8 mouse cellular contexts compared by ENCODE assay signal in genomic region chr6:8778296-8778649, GRCm38 (mm10). TPM values are rescaled to one million over a fixed set of nuclear protein-coding genes. Genes with fewer than 3 reads are reported as not detected.
DNase-seq lines count a peak whose midpoint lies in the region; ATAC-seq and TF ChIP-seq lines count a peak whose summit lies in the region.

Ica1 (minus strand) TSS chr6:8778488.

- no peak for TF ChIP-seq EP300 in ES-Bruce4 (IDR thresholded peaks at IDR 0.05; ENCODE audit: insufficient read depth, low read depth, low read length)

- no peaks in the 10 kb centered on the region for H3K9me3 ChIP-seq in ES-Bruce4 (replicated peaks; ENCODE audit: control insufficient read depth, insufficient read depth, low read length, poor library complexity, severe bottlenecking)
- no peaks in the 10 kb centered on the region for H3K9me3 ChIP-seq in hindbrain, embryonic 14.5 days (ENCODE audit: control insufficient read depth, low read length)
- H3K9me3 ChIP-seq in liver, embryonic 12.5 days (replicated peaks): no peaks in the 10 kb centered on the region

- no peak; the same call in 1 of the 2 replicates for ATAC-seq in hindbrain, embryonic 14.5 days (ENCODE audit: low FRiP score)
- no peak; the same call in 1 of the 2 replicates for ATAC-seq in liver, embryonic 12.5 days
- 0 out of 2 replicates have a peak, but pooled peaks have one; percentile 3 for ATAC-seq in neutrophil, adult 5-6 weeks (ENCODE audit: extremely low read depth, insufficient number of reproducible peaks, low FRiP score, poor library complexity, severe bottlenecking)

- 3% methylated on average over 16 of the region's 16 CpGs for WGBS in hindbrain, embryonic 14.5 days
- WGBS in liver, embryonic 12.5 days (ENCODE audit: insufficient replicate concordance): 3% methylated on average over 13 of the region's 16 CpGs

- TF ChIP-seq CTCF in ES-Bruce4 (IDR thresholded peaks at IDR 0.05; ENCODE audit: low read depth, low read length): no peak

- H3K4me2 ChIP-seq in hindbrain, embryonic 14.5 days (replicated peaks): peak within 1 kb of the TSS; percentile 95
- H3K4me2 ChIP-seq in liver, embryonic 12.5 days: peak within 1 kb of the TSS; percentile 84

- H3K9ac ChIP-seq in ES-Bruce4 (ENCODE audit: low read depth, poor library complexity, severe bottlenecking): peak within 1 kb of the TSS; percentile 48
- H3K9ac ChIP-seq in hindbrain, embryonic 14.5 days: peak within 1 kb of the TSS; percentile 92
- peak within 1 kb of the TSS; percentile 62 for H3K9ac ChIP-seq in liver, embryonic 12.5 days

- H3K27ac ChIP-seq in ES-Bruce4 (ENCODE audit: insufficient read depth, low read length): no peak within 1 kb of the TSS
- peak within 1 kb of the TSS; percentile 91 for H3K27ac ChIP-seq in hindbrain, embryonic 14.5 days
- no peak within 1 kb of the TSS for H3K27ac ChIP-seq in liver, embryonic 12.5 days

- TF ChIP-seq POLR2A in ES-Bruce4 (IDR thresholded peaks at IDR 0.05; ENCODE audit: insufficient read depth, low read length): no peak

- DNase-seq in heart, adult 8-10 months (ENCODE audit: low spot score): no peak
- no peak for DNase-seq in heart, adult 9 months (ENCODE audit: low spot score in 2 of 2)
- peak; percentile 10 to 26 for DNase-seq in cerebellum, postnatal 4 days (ENCODE audit: low spot score in 2 of 2)
- DNase-seq in hindbrain, embryonic 14.5 days (ENCODE audit: low spot score): peak; percentile 38
- no peak for DNase-seq in c-Kit-positive CD71-positive TER-119-positive erythroid progenitor cells, embryonic 14.5 days (ENCODE audit: low spot score)

- H3K27me3 ChIP-seq in ES-Bruce4 (ENCODE audit: control insufficient read depth, insufficient read depth, low read length, poor library complexity, severe bottlenecking): 0 out of 2 replicates have a peak, but pooled peaks cover 4% of the 10 kb centered on the region
- 0 out of 2 replicates have a peak, but pooled peaks cover 7% of the 10 kb centered on the region for H3K27me3 ChIP-seq in hindbrain, embryonic 14.5 days (ENCODE audit: control insufficient read depth, insufficient read depth, low read length)
- H3K27me3 ChIP-seq in liver, embryonic 12.5 days (replicated peaks): peaks cover 34% of the 10 kb centered on the region

- H3K4me3 ChIP-seq in ES-Bruce4 (ENCODE audit: low read depth, low read length): peak within 1 kb of the TSS; percentile 79
- H3K4me3 ChIP-seq in hindbrain, embryonic 14.5 days (replicated peaks; ENCODE audit: low read length): peak within 1 kb of the TSS; percentile 86
- peak within 1 kb of the TSS; percentile 63 for H3K4me3 ChIP-seq in liver, embryonic 12.5 days

- H3K36me3 ChIP-seq in ES-Bruce4 (ENCODE audit: control insufficient read depth, insufficient read depth, low read length, poor library complexity, severe bottlenecking): no peaks in the 10 kb centered on the region
- peaks cover 3% of the 10 kb centered on the region; the same call in 1 of the 2 replicates for H3K36me3 ChIP-seq in hindbrain, embryonic 14.5 days (replicated peaks; ENCODE audit: control insufficient read depth, insufficient read depth)
- no peaks in the 10 kb centered on the region for H3K36me3 ChIP-seq in liver, embryonic 12.5 days

- no peaks in the 10 kb centered on the region for H3K4me1 ChIP-seq in ES-Bruce4 (ENCODE audit: control insufficient read depth, insufficient read depth, low read length)
- H3K4me1 ChIP-seq in hindbrain, embryonic 14.5 days (replicated peaks; ENCODE audit: control insufficient read depth, insufficient read depth, low read length): no peaks in the 10 kb centered on the region
- H3K4me1 ChIP-seq in liver, embryonic 12.5 days: no peaks in the 10 kb centered on the region; the same call in 1 of the 2 replicates

RNA-seq across cellular contexts. Expression of gene Ica1, which starts in this region (rescaled TPM):
- 10 to 100 TPM in 3 of 4 experiments, 1 to 10 TPM in 1; 8.5 to 11.6 (median 10.6) TPM for total RNA-seq in heart, adult 8-10 months (2022)
- 11.0 and 12.7 TPM in 2 replicates for polyA plus RNA-seq in ES-Bruce4 (2011; ENCODE audit: insufficient read depth, insufficient read length, low read depth, missing spikeins)
- polyA plus RNA-seq in hindbrain, embryonic 14.5 days (2014; fragmentation: Nextera tagmentation; extraction: Ambion mirVana): 75.5 TPM in 2 replicates
- 8.8 TPM in 2 replicates for polyA plus RNA-seq in liver, embryonic 12.5 days (2016; fragmentation: Nextera tagmentation; extraction: Ambion mirVana)
- total RNA-seq in neutrophil, adult 5-6 weeks (2017): 0.25 TPM in 1 of 2 replicates, not detected in the other

Comparison
In these comparisons a context has a peak if more than half of its experiments do, and no peak if none do; other contexts are left out.
1. Peak in ATAC-seq in neutrophil, adult 5-6 weeks; RNA of the gene not detected or under 1 TPM.
2. DNase-seq: peak in cerebellum, postnatal 4 days (2 of 2) and hindbrain, embryonic 14.5 days (single experiment); none in heart, adult 8-10 months (single experiment), heart, adult 9 months (0 of 2) and c-Kit-positive CD71-positive TER-119-positive erythroid progenitor cells, embryonic 14.5 days (single experiment).
3. Peak in every context shown above with its lines, with median percentiles within 50 percentile points of each other: H3K4me3 ChIP-seq and H3K9ac ChIP-seq.